Mouse (Mus musculus): ENCODE measurements around the gene Pon2. TPM values are rescaled to one million over a fixed set of nuclear protein-coding genes. Genes with fewer than 3 reads are reported as not detected.
A peak's percentile ranks its signal among the peaks of the same experiment; 100 is the strongest.

Pon2 gene
- polyA plus RNA-seq, 1 experiment from 2014 or later = 33.0 TPM

DNA sequence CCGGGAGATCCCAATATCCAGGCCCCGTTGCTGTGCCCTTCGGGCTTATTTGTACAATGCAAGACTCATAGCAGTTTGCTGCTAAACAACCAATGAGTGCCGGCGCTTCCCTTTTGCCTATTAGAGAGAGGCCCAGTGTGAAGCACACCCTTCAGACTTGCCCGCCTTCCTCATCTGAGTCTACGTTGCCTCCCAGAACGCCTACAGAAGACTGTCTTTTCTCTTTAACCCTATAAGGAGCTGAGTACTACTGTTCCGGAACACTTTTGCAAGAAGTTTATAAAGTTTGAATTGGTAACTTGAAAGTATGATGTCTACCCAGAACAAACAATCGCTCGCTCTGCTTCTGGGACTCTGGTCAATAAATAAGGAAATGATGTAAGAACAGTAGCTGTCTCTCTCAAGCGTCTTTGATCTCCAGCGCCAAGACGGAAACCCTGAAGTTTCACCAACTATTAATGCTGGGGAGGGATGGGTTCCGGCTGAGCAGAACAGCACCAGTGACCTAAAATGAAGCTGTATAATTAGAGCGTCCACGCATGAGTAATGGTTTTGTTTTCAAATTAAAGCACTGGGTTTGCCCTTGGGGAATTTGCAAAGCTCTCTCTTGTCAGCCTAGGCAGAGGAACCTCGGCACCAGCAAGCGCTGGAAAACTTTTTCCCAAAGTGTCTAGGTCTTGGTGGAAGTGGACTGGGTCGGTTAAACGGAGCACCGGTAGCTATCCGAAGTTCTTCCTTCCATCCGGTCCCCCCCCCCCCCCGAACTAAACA is 749 bp downstream of the Pon2 start:
- Histone ChIP-seq H3K9me3 (ENCODE audit: control insufficient read depth, low read length) (no peaks in the 10 kb centered on the region), H3K27ac (ENCODE audit: low read depth, low read length) (peak overlapping the region; percentile 71), H3K27me3 (ENCODE audit: control insufficient read depth, insufficient read depth, low read length) (no peaks in the 10 kb centered on the region), H3K4me3 (ENCODE audit: low read depth, low read length) (peak overlapping the region; percentile 54), H3K4me1 (replicated peaks; ENCODE audit: control insufficient read depth, insufficient read depth, low read length) (no peaks in the 10 kb centered on the region), H3K36me3 (ENCODE audit: control insufficient read depth, insufficient read depth, low read length) (no peaks in the 10 kb centered on the region), H3K9ac (ENCODE audit: low read depth, low read length) (peak overlapping the region; percentile 75), H3K4me2 (replicated peaks; ENCODE audit: low read depth, low read length) (peak overlapping the region; percentile 83)
- 7% methylated on average over 22 of the region's 25 CpGs for WGBS
- ATAC-seq (ENCODE audit: low FRiP score) (peak; percentile 74), DNase-seq (ENCODE audit: low spot score) (peak; percentile 65)

DNA sequence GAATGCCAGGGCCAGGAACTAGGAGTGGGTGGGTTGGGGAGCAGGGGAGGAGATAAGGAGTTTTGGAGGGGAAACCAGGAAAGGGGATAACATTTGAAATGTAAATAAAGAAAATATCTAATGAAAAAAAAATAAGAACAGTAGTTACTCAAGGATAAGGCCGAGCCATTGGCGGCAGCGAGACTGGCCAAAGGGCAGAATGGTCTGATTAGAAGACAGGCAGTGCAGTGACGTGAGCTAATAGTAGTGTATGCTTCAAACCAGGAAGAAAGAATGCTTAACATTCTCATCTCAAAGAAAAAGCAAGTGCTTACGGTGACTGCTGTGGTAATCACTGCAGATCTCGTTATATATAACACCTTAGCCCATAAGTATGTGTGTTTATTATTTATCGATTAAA is 2.2 kb downstream of the Pon2 start:
- no peak for DNase-seq (ENCODE audit: low spot score)
- no peak overlapping the region for H3K4me2 ChIP-seq (replicated peaks; ENCODE audit: low read depth, low read length)
- H3K27me3 ChIP-seq (ENCODE audit: control insufficient read depth, insufficient read depth, low read length) = no peaks in the 10 kb centered on the region
- WGBS = 94% methylated on average over 7 of the region's 7 CpGs
- no peak for ATAC-seq (ENCODE audit: low FRiP score)
- no peak overlapping the region for H3K27ac ChIP-seq (ENCODE audit: low read depth, low read length)
- no peak overlapping the region for H3K9ac ChIP-seq (ENCODE audit: low read depth, low read length)
- no peak overlapping the region for H3K4me3 ChIP-seq (ENCODE audit: low read depth, low read length)
- H3K9me3 ChIP-seq (ENCODE audit: control insufficient read depth, low read length) = no peaks in the 10 kb centered on the region
- no peaks in the 10 kb centered on the region for H3K4me1 ChIP-seq (replicated peaks; ENCODE audit: control insufficient read depth, insufficient read depth, low read length)
- H3K36me3 ChIP-seq (ENCODE audit: control insufficient read depth, insufficient read depth, low read length) = no peaks in the 10 kb centered on the region

DNA sequence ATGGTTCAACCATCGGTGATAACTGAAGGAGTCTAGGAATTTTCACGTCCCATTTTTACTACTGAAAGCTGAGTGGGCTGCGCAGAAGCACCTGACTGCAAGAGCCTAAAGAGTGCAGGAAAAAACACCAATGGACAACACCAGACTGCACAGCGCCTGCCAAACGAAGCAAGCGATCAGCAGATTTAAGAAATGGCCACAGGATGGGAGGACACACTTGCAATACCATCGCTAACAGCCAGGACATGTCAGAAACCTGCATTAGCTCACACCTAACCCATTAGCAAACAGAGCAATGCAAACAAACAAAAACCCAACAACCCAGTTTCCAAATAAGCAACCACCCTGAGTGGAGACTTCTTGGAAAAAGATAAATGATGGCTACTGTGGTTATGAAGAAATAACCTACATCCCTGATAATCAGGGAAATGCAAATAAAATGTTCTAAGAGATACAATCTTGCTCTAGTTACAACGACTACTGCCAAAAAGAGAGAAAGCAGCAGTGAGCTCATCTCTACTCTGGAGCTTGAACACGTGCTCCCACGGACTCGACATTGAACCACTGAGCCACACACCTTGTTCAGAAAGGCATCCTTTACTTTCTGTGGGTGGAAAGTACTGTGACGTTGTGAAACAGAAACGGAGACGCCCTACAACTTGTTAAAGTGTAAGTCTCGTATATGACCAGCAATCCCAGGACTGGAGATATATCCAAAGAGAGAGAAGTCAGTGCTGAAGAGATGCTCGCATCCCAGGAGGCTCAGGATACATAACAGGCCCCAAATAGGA is 3.4 kb downstream of the Pon2 start:
- no peaks in the 10 kb centered on the region for H3K27me3 ChIP-seq (ENCODE audit: control insufficient read depth, insufficient read depth, low read length)
- H3K9me3 ChIP-seq (ENCODE audit: control insufficient read depth, low read length) = no peaks in the 10 kb centered on the region
- H3K27ac ChIP-seq (ENCODE audit: low read depth, low read length) = no peak overlapping the region
- H3K36me3 ChIP-seq (ENCODE audit: control insufficient read depth, insufficient read depth, low read length) = no peaks in the 10 kb centered on the region
- no peak overlapping the region for H3K9ac ChIP-seq (ENCODE audit: low read depth, low read length)
- 94% methylated on average over 16 of the region's 16 CpGs for WGBS
- no peaks in the 10 kb centered on the region for H3K4me1 ChIP-seq (replicated peaks; ENCODE audit: control insufficient read depth, insufficient read depth, low read length)
- H3K4me3 ChIP-seq (ENCODE audit: low read depth, low read length) = no peak overlapping the region
- DNase-seq (ENCODE audit: low spot score) (no peak), ATAC-seq (ENCODE audit: low FRiP score) (no peak)
- no peak overlapping the region for H3K4me2 ChIP-seq (replicated peaks; ENCODE audit: low read depth, low read length)

DNA sequence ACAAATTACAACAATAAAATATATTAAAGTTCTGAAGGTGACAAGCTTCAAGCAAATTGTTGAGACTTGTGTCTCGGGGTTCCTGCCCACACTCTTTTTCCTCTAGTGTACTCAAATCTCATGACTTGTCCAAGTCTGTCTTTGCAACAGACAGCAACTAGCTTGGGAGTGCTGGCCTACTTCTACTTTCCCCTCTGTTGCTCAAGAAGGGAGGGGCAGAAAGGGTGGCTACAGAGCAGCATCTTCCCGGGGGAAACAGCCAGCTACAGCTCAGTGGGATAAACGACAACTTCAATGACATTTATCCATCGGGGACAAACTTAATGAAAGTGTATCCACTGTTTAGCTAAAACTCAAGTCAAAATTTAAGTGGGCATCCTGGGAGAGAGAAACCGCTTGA is 5.4 kb downstream of the Pon2 start:
- H3K36me3 ChIP-seq (ENCODE audit: control insufficient read depth, insufficient read depth, low read length) = no peaks in the 10 kb centered on the region
- H3K9ac ChIP-seq (ENCODE audit: low read depth, low read length) = no peak overlapping the region
- no peak for DNase-seq (ENCODE audit: low spot score)
- H3K27ac ChIP-seq (ENCODE audit: low read depth, low read length) = no peak overlapping the region
- H3K9me3 ChIP-seq (ENCODE audit: control insufficient read depth, low read length) = no peaks in the 10 kb centered on the region
- H3K27me3 ChIP-seq (ENCODE audit: control insufficient read depth, insufficient read depth, low read length) = no peaks in the 10 kb centered on the region
- ATAC-seq (ENCODE audit: low FRiP score) = no peak
- WGBS = 84% methylated on average over 5 of the region's 5 CpGs
- H3K4me2 ChIP-seq (replicated peaks; ENCODE audit: low read depth, low read length) = no peak overlapping the region
- no peaks in the 10 kb centered on the region for H3K4me1 ChIP-seq (replicated peaks; ENCODE audit: control insufficient read depth, insufficient read depth, low read length)
- H3K4me3 ChIP-seq (ENCODE audit: low read depth, low read length) = no peak overlapping the region

DNA sequence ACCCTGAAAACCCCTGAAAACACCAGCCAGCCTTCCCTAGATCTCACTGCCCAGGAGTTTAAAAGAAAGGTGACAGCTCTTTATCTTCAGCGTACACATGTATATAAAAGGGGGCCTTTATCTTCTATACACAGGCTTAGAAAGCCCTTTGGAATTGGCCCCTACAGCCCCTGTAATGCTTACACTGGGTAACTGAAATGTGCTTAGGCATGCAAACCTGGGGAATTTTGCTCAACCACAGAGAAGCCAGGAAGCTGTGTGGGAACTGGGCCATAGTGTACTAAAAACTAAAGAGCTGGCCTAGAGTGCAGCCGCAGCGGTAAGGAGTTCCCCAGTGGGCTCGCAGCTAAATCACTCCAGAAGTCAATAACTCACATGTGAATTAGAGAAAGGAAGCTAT is 6.8 kb downstream of the Pon2 start:
- H3K9ac ChIP-seq (ENCODE audit: low read depth, low read length) = no peak overlapping the region
- no peaks in the 10 kb centered on the region for H3K4me1 ChIP-seq (replicated peaks; ENCODE audit: control insufficient read depth, insufficient read depth, low read length)
- H3K36me3 ChIP-seq (ENCODE audit: control insufficient read depth, insufficient read depth, low read length) = no peaks in the 10 kb centered on the region
- no peak for DNase-seq (ENCODE audit: low spot score)
- H3K9me3 ChIP-seq (ENCODE audit: control insufficient read depth, low read length) = no peaks in the 10 kb centered on the region
- no peak overlapping the region for H3K4me3 ChIP-seq (ENCODE audit: low read depth, low read length)
- 85% methylated on average over 4 of the region's 4 CpGs for WGBS
- H3K4me2 ChIP-seq (replicated peaks; ENCODE audit: low read depth, low read length) = no peak overlapping the region
- no peak overlapping the region for H3K27ac ChIP-seq (ENCODE audit: low read depth, low read length)
- ATAC-seq (ENCODE audit: low FRiP score) = no peak
- H3K27me3 ChIP-seq (ENCODE audit: control insufficient read depth, insufficient read depth, low read length) = no peaks in the 10 kb centered on the region

DNA sequence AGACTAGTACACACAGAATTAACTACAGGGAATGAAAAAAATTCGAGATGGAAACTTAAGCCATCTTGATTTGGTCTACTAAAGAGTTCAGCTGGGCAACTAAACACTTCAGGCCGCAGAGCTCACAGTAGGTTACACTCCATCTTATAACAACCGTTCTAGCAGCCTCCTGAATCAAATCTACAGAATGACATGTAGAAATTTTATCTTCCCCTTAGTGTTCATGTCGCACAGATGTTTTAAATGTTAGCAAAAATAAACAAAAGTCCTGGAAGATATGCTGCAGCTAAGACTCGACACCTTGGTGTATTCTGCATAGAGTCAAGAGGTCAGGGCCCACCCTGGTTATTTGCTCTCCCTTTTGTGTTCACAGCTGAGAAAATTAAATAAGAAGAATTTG is 10.3 kb downstream of the Pon2 start:
- Histone ChIP-seq H3K36me3 (ENCODE audit: control insufficient read depth, insufficient read depth, low read length) (no peaks in the 10 kb centered on the region), H3K27me3 (ENCODE audit: control insufficient read depth, insufficient read depth, low read length) (no peaks in the 10 kb centered on the region), H3K9me3 (ENCODE audit: control insufficient read depth, low read length) (no peaks in the 10 kb centered on the region), H3K9ac (ENCODE audit: low read depth, low read length) (no peak overlapping the region), H3K27ac (ENCODE audit: low read depth, low read length) (no peak overlapping the region), H3K4me3 (ENCODE audit: low read depth, low read length) (no peak overlapping the region), H3K4me1 (replicated peaks; ENCODE audit: control insufficient read depth, insufficient read depth, low read length) (no peaks in the 10 kb centered on the region), H3K4me2 (replicated peaks; ENCODE audit: low read depth, low read length) (no peak overlapping the region)
- ATAC-seq (ENCODE audit: low FRiP score) (no peak), DNase-seq (ENCODE audit: low spot score) (no peak)
- 70% methylated on average over 5 of the region's 5 CpGs for WGBS

DNA sequence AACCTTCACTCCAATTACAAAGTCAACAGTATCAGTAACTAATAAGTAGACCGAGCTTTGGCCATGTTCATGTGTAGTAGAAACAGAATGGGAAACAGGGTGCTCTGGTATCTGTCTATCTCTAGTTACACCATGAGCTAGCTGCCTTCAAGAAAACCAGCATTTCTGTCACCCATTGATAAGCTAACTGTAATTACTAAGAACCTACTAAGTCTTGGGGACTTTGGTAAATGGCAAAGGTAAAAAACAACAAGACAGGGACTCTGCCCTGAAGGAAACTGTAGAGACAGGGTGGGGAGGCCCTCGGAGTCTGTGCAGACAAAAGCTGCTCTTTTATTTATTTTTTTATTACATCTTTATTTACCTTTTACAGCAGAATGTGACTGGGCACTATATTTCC is 10.9 kb downstream of the Pon2 start:
- DNase-seq (ENCODE audit: low spot score) = no peak
- H3K4me1 ChIP-seq (replicated peaks; ENCODE audit: control insufficient read depth, insufficient read depth, low read length) = no peaks in the 10 kb centered on the region
- 78% methylated on average over 2 of the region's 2 CpGs for WGBS
- no peaks in the 10 kb centered on the region for H3K27me3 ChIP-seq (ENCODE audit: control insufficient read depth, insufficient read depth, low read length)
- H3K4me3 ChIP-seq (ENCODE audit: low read depth, low read length) = no peak overlapping the region
- H3K4me2 ChIP-seq (replicated peaks; ENCODE audit: low read depth, low read length) = no peak overlapping the region
- no peak for ATAC-seq (ENCODE audit: low FRiP score)
- H3K9ac ChIP-seq (ENCODE audit: low read depth, low read length) = no peak overlapping the region
- no peaks in the 10 kb centered on the region for H3K36me3 ChIP-seq (ENCODE audit: control insufficient read depth, insufficient read depth, low read length)
- H3K27ac ChIP-seq (ENCODE audit: low read depth, low read length) = no peak overlapping the region
- no peaks in the 10 kb centered on the region for H3K9me3 ChIP-seq (ENCODE audit: control insufficient read depth, low read length)

DNA sequence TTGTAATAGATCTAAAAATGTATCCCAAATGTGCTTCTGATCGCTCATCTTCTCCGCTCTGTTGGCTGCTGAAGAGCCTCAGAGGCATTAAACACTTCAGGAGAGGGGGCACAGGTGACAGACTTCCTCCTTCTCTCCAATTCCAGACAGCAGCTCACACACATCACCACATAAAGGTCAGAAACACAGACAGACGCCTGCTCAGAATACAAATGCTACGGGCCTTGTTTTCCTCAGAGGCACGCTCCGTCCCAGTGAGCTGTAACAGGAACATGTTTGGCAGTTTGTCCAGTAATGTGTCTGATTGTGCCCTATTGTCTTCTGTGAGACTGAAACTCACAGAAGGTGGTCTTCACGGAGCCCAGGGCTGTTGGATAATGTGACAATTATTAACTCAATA is 15.8 kb downstream of the Pon2 start:
- WGBS = 61% methylated on average over 7 of the region's 7 CpGs
- Histone ChIP-seq H3K27ac (ENCODE audit: low read depth, low read length) (no peak overlapping the region), H3K9ac (ENCODE audit: low read depth, low read length) (no peak overlapping the region), H3K27me3 (ENCODE audit: control insufficient read depth, insufficient read depth, low read length) (no peaks in the 10 kb centered on the region), H3K36me3 (ENCODE audit: control insufficient read depth, insufficient read depth, low read length) (no peaks in the 10 kb centered on the region), H3K4me1 (replicated peaks; ENCODE audit: control insufficient read depth, insufficient read depth, low read length) (no peaks in the 10 kb centered on the region), H3K9me3 (ENCODE audit: control insufficient read depth, low read length) (no peaks in the 10 kb centered on the region), H3K4me2 (replicated peaks; ENCODE audit: low read depth, low read length) (no peak overlapping the region), H3K4me3 (ENCODE audit: low read depth, low read length) (no peak overlapping the region)
- peak; percentile 30 for DNase-seq (ENCODE audit: low spot score)
- ATAC-seq (ENCODE audit: low FRiP score) = peak; percentile 10; the same call in 1 of the 2 replicates
